Mouse (Mus musculus) intestine, postnatal 0 days (tissue): ENCODE data around the gene Txnip. TPM values are rescaled to one million over a fixed set of nuclear protein-coding genes. Genes with fewer than 3 reads are reported as not detected.

Experiments
- ATAC-seq: fragments of 200-750 bp; cut with Nextera tagmentation; 2 replicates; pipeline ENCODE4 v1.8.0; 2017; ENCODE audit warnings: mild to moderate bottlenecking, moderate TSS enrichment, moderate library complexity
- H3K27ac ChIP-seq: fragments of 300-500 bp; sonication (generic); 2 replicates; pipeline ENCODE4 v1.5.1; 2014; ENCODE audit warnings: mild to moderate bottlenecking, low read depth, low read length, moderate library complexity
- H3K27me3 ChIP-seq: fragments of 300-500 bp; sonication (generic); replicated peaks from 2 replicates; pipeline ENCODE4 v1.6.1; 2014; ENCODE audit warnings: low read length, mixed read lengths; ENCODE audit not compliant: control insufficient read depth, insufficient read depth
- H3K36me3 ChIP-seq: fragments of 300-500 bp; sonication (generic); 2 replicates; pipeline ENCODE4 v1.6.1; 2014; ENCODE audit warnings: mild to moderate bottlenecking, moderate library complexity; ENCODE audit not compliant: control insufficient read depth, insufficient read depth
- H3K4me1 ChIP-seq: fragments of 300-500 bp; sonication (generic); replicated peaks from 2 replicates; pipeline ENCODE4 v1.6.1; 2014; ENCODE audit warnings: antibody characterized with exemption, low read length, mixed read lengths; ENCODE audit not compliant: control insufficient read depth, insufficient read depth
- H3K4me2 ChIP-seq: fragments of 300-500 bp; sonication (generic); replicated peaks from 2 replicates; pipeline ENCODE4 v1.6.1; 2014; ENCODE audit warnings: low read depth, mild to moderate bottlenecking, moderate library complexity
- H3K4me3 ChIP-seq: fragments of 300-500 bp; sonication (generic); 2 replicates; pipeline ENCODE4 v1.5.1; 2014; ENCODE audit warnings: low read depth, low read length
- H3K9ac ChIP-seq: fragments of 300-500 bp; sonication (generic); 2 replicates; pipeline ENCODE4 v1.6.1; 2014; ENCODE audit warnings: mild to moderate bottlenecking, low read depth, low read length
- H3K9me3 ChIP-seq: fragments of 300-500 bp; sonication (generic); 2 replicates; pipeline ENCODE4 v1.6.1; 2016; ENCODE audit warnings: mixed run types; ENCODE audit not compliant: control insufficient read depth
- CTCF ChIP-seq: sonication (generic); IDR thresholded peaks from 2 replicates; pipeline ENCODE4 v1.5.1; 2016; ENCODE audit warnings: low read depth, mild to moderate bottlenecking, control low read depth, antibody characterized with exemption, moderate library complexity
- WGBS: fragments of 180-500 bp; shearing (Covaris S2); extraction: QIAGEN DNeasy Blood & Tissue Kit; methylation state at CpG from one replicate; pipeline ENCODE4 v1.1.7; 2014; 5-methylcytosine and 5-hydroxymethylcytosine counted together
- polyA plus RNA-seq: library from polyadenylated mRNA; unstranded; fragments of >200 nt; fragmentation: Nextera tagmentation; extraction: Ambion mirVana; gene quantifications from 2 replicates; pipeline ENCODE4 v1.2.1, GENCODE M21; 2015

The Txnip gene
- polyA plus RNA-seq, 1 experiment from 2014 or later: 254 TPM

DNA sequence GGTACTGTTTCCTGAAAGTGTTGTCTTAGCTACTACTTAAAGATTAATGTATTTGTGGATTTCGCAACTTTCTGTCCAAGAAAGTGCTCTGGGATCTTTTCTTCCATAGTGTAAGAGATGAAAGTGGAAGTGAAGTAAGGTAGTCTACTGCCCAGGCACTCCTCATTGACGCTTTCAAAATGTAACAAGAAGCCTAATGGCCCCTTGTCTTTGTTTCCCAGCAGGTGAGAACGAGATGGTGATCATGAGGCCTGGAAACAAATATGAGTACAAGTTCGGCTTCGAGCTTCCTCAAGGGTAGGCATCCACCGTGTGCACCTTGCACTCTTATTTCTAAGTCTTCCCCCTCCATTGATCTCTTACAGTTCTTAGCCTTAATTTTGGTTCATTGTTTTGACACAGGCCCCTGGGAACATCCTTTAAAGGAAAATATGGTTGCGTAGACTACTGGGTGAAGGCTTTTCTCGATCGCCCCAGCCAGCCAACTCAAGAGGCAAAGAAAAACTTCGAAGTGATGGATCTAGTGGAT lies 975 bp downstream of the Txnip start:
- no peak for TF ChIP-seq CTCF
- 4% methylated on average over 10 of the region's 10 CpGs for WGBS
- Histone ChIP-seq H3K27me3 (no peaks in the 10 kb centered on the region), H3K9me3 (no peaks in the 10 kb centered on the region), H3K9ac (peak overlapping the region; percentile 90), H3K27ac (peak overlapping the region; percentile 92), H3K4me2 (peak overlapping the region; percentile 72), H3K4me3 (peak overlapping the region; percentile 65), H3K4me1 (0 out of 2 replicates have a peak, but pooled peaks cover under 1% of the 10 kb centered on the region), H3K36me3 (peaks cover 25% of the 10 kb centered on the region)
- no peak for ATAC-seq

DNA sequence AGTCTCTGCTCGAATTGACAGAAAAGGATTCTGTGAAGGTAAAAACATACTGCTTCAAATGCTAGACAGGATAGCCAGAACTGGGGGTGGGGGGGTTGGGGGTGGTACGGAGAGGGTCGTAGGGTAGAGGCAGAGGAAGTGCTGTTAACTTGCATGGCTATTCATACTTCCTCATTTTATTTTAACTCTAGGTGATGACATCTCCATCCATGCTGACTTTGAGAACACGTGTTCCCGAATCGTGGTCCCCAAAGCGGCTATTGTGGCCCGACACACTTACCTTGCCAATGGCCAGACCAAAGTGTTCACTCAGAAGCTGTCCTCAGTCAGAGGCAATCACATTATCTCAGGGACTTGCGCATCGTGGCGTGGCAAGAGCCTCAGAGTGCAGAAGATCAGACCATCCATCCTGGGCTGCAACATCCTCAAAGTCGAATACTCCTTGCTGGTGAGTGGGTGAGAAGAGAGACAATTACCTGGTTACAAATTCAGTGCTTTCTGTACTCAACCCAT lies 1.7 kb downstream of the Txnip start:
- TF ChIP-seq CTCF: no peak
- Histone ChIP-seq H3K27ac (peak overlapping the region; percentile 92), H3K9me3 (no peaks in the 10 kb centered on the region), H3K36me3 (peaks cover 25% of the 10 kb centered on the region), H3K4me2 (peak overlapping the region; percentile 72), H3K27me3 (no peaks in the 10 kb centered on the region), H3K4me1 (0 out of 2 replicates have a peak, but pooled peaks cover 3% of the 10 kb centered on the region), H3K4me3 (peak overlapping the region; percentile 65), H3K9ac (peak overlapping the region; percentile 90)
- WGBS: 17% methylated on average over 12 of the region's 12 CpGs
- ATAC-seq: no peak

- peak overlapping the region; percentile 65 for H3K4me3 ChIP-seq
- H3K27ac ChIP-seq: peak overlapping the region; percentile 55
- H3K9ac ChIP-seq: peak overlapping the region; percentile 90
- TF ChIP-seq CTCF: no peak
- ATAC-seq: no peak
- H3K36me3 ChIP-seq: peaks cover 25% of the 10 kb centered on the region
- peak overlapping the region; percentile 72 for H3K4me2 ChIP-seq
- no peaks in the 10 kb centered on the region for H3K27me3 ChIP-seq
- H3K4me1 ChIP-seq: 0 out of 2 replicates have a peak, but pooled peaks cover 7% of the 10 kb centered on the region
- WGBS: 24% methylated on average over 23 of the region's 23 CpGs
- H3K9me3 ChIP-seq: no peaks in the 10 kb centered on the region
These were observed 2.4 kb downstream of the Txnip start for GRCm38 (mm10) chr3:96559911-96560850.

DNA sequence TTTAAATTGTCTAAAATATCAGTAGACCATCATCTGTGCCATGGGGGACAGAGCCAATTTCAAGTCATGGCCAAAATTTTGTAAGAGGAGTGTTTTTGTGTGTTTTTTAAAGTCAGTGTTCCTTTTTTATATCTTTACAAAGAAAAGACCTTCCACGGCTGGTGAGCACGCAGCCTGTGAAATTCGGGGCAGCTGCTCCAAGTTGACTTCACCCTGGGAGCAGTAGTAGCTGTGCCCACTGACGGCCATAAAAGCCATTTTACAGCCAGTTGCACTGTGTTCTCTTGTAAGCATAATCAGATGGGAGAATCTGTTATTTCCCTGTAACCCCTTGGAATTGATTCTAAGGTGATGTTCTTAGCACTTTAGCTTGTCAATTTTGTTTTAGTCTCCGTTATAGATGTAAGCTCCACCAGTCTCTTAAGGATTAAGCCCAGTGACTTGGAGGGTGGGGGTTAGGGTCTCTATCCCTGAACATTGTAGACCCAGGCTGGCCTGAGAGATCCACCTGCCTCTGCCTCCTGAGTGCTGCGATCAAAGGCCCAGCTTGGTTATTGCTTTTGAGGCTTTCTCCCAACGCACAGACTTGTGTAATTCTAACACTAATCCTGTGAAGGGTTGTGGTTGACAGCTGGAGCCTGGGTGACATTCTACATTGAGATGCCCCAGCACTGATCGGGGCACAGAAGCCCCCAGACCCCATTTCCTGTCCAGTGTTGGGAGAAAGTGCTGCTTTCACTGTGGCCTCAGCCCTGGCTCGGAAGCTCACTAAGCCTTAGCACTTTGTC lies 3.3 kb downstream of the Txnip start:
- H3K9me3 ChIP-seq: no peaks in the 10 kb centered on the region
- H3K36me3 ChIP-seq: peaks cover 25% of the 10 kb centered on the region
- no peaks in the 10 kb centered on the region for H3K27me3 ChIP-seq
- peak overlapping the region; percentile 72 for H3K4me2 ChIP-seq
- TF ChIP-seq CTCF: no peak
- ATAC-seq: no peak
- H3K9ac ChIP-seq: peak overlapping the region; percentile 90
- peak overlapping the region; percentile 58 for H3K27ac ChIP-seq
- WGBS: 36% methylated on average over 9 of the region's 9 CpGs
- H3K4me3 ChIP-seq: peak overlapping the region; percentile 65
- H3K4me1 ChIP-seq: 0 out of 2 replicates have a peak, but pooled peaks cover 7% of the 10 kb centered on the region

GRCm38 (mm10) chr3:96561946-96562681 lies 4.4 kb downstream of the Txnip start:
- H3K27me3 ChIP-seq: no peaks in the 10 kb centered on the region
- ATAC-seq: no peak
- H3K4me2 ChIP-seq: peak overlapping the region; percentile 72
- peak overlapping the region; percentile 23; the same call in 1 of the 2 replicates for H3K9ac ChIP-seq
- H3K27ac ChIP-seq: peak overlapping the region; percentile 63; the same call in 1 of the 2 replicates
- TF ChIP-seq CTCF: no peak
- 0 out of 2 replicates have a peak, but pooled peaks cover 7% of the 10 kb centered on the region for H3K4me1 ChIP-seq
- H3K36me3 ChIP-seq: peaks cover 25% of the 10 kb centered on the region
- WGBS: 25% methylated on average over 10 of the region's 10 CpGs
- no peaks in the 10 kb centered on the region for H3K9me3 ChIP-seq
- H3K4me3 ChIP-seq: peak overlapping the region; percentile 65
